Mouse (Mus musculus) limb, embryonic 12.5 days (tissue): ENCODE measurements at regions not wholly inside any gene's neighbourhood (a gene's known extent, or its start where the extent isn't known, plus 50 kb on each side); places are given as distances from the start of the nearest gene placed in this dataset.

Source experiments
- ATAC-seq: fragments of 200-750 bp; cut with Nextera tagmentation; 2 replicates; pipeline ENCODE4 v1.8.0; 2017; ENCODE audit warnings: low read depth, moderate TSS enrichment; ENCODE audit not compliant: insufficient number of reproducible peaks, insufficient read depth, low FRiP score, low TSS enrichment
- H3K27ac ChIP-seq: fragments of 300-500 bp; sonication (generic); 2 replicates; pipeline ENCODE4 v1.5.1; 2016; ENCODE audit warnings: mild to moderate bottlenecking, moderate library complexity
- H3K27me3 ChIP-seq: fragments of 300-500 bp; sonication (generic); 2 replicates; pipeline ENCODE4 v1.6.1; 2016; ENCODE audit warnings: mild to moderate bottlenecking, moderate library complexity
- H3K36me3 ChIP-seq: fragments of 300-500 bp; sonication (generic); 2 replicates; pipeline ENCODE4 v1.6.1; 2016; ENCODE audit warnings: mild to moderate bottlenecking, moderate library complexity
- H3K4me1 ChIP-seq: fragments of 300-500 bp; sonication (generic); replicated peaks from 2 replicates; pipeline ENCODE4 v1.6.1; 2016
- H3K4me2 ChIP-seq: fragments of 300-500 bp; sonication (generic); 2 replicates; pipeline ENCODE4 v1.6.1; 2016; ENCODE audit warnings: mild to moderate bottlenecking, moderate library complexity
- H3K4me3 ChIP-seq: fragments of 300-500 bp; sonication (generic); replicated peaks from 2 replicates; pipeline ENCODE4 v1.5.1; 2016; ENCODE audit warnings: mild to moderate bottlenecking
- H3K9ac ChIP-seq: fragments of 300-500 bp; sonication (generic); replicated peaks from 2 replicates; pipeline ENCODE4 v1.6.1; 2016; ENCODE audit warnings: mild to moderate bottlenecking, moderate library complexity
- H3K9me3 ChIP-seq: fragments of 300-500 bp; sonication (generic); 2 replicates; pipeline ENCODE4 v1.6.1; 2016; ENCODE audit warnings: mild to moderate bottlenecking, moderate library complexity
- WGBS: fragments of 180-500 bp; shearing (Covaris S2); methylation state at CpG from one replicate; pipeline ENCODE4 v1.1.7; 2016; 5-methylcytosine and 5-hydroxymethylcytosine counted together

GRCm38 (mm10) chr8:115871381-115871780 lies 163.8 kb upstream of the Maf start:
- 0 out of 2 replicates have a peak, but pooled peaks cover 3% of the 10 kb centered on the region for H3K27me3 ChIP-seq
- 85% methylated on average over 5 of the region's 5 CpGs for WGBS
- H3K4me3 ChIP-seq, result no peak overlapping the region
- H3K4me1 ChIP-seq, result peaks cover 33% of the 10 kb centered on the region
- H3K36me3 ChIP-seq, result no peaks in the 10 kb centered on the region
- no peak overlapping the region for H3K4me2 ChIP-seq
- no peak for ATAC-seq
- no peaks in the 10 kb centered on the region for H3K9me3 ChIP-seq
- H3K27ac ChIP-seq, result no peak overlapping the region
- no peak overlapping the region for H3K9ac ChIP-seq

DNA sequence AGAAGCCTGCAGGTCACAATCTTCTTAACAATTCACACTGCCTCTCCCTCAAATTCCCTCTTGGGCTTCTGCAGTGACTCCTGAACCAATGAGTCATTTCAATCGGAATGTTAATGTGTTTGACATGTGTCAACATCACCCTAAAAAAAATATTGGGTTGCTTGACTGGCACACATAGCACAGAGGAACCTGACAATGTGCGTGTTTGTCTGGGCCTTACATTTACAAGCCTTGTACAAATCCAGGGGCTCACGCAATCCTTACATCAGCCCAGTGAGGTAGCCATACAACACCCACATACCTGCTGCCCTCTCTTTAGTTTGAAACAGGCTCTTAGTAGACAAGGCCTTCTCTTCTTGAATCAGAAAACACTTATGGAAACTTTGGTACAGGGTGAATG lies 153.8 kb upstream of the Maf start:
- no peak for ATAC-seq
- H3K27me3 ChIP-seq, result peaks cover 5% of the 10 kb centered on the region; the same call in 1 of the 2 replicates
- H3K9me3 ChIP-seq, result no peaks in the 10 kb centered on the region
- no peak overlapping the region for H3K9ac ChIP-seq
- WGBS, result 73% methylated on average over 3 of the region's 3 CpGs
- no peaks in the 10 kb centered on the region for H3K36me3 ChIP-seq
- H3K4me2 ChIP-seq, result no peak overlapping the region
- H3K4me1 ChIP-seq, result peaks cover 11% of the 10 kb centered on the region
- no peak overlapping the region for H3K4me3 ChIP-seq
- no peak overlapping the region for H3K27ac ChIP-seq

- Histone ChIP-seq H3K4me2 (no peak overlapping the region), H3K9me3 (no peaks in the 10 kb centered on the region), H3K27me3 (peaks cover 11% of the 10 kb centered on the region), H3K4me3 (no peak overlapping the region), H3K27ac (no peak overlapping the region), H3K36me3 (no peaks in the 10 kb centered on the region), H3K4me1 (peaks cover 11% of the 10 kb centered on the region), H3K9ac (no peak overlapping the region)
- ATAC-seq, result no peak
- WGBS, result 79% methylated on average over 8 of the region's 8 CpGs
These were observed 151.8 kb upstream of the Maf start for GRCm38 (mm10) chr8:115859406-115859805.

- no peak overlapping the region for H3K4me2 ChIP-seq
- no peaks in the 10 kb centered on the region for H3K36me3 ChIP-seq
- H3K4me3 ChIP-seq, result no peak overlapping the region
- H3K9me3 ChIP-seq, result no peaks in the 10 kb centered on the region
- no peak for ATAC-seq
- H3K4me1 ChIP-seq, result no peaks in the 10 kb centered on the region
- no peak overlapping the region for H3K27ac ChIP-seq
- no peak overlapping the region for H3K9ac ChIP-seq
- H3K27me3 ChIP-seq, result peaks cover 11% of the 10 kb centered on the region
- WGBS, result 89% methylated on average over 10 of the region's 10 CpGs
These were observed 149.2 kb upstream of the Maf start for GRCm38 (mm10) chr8:115856816-115857215.

DNA sequence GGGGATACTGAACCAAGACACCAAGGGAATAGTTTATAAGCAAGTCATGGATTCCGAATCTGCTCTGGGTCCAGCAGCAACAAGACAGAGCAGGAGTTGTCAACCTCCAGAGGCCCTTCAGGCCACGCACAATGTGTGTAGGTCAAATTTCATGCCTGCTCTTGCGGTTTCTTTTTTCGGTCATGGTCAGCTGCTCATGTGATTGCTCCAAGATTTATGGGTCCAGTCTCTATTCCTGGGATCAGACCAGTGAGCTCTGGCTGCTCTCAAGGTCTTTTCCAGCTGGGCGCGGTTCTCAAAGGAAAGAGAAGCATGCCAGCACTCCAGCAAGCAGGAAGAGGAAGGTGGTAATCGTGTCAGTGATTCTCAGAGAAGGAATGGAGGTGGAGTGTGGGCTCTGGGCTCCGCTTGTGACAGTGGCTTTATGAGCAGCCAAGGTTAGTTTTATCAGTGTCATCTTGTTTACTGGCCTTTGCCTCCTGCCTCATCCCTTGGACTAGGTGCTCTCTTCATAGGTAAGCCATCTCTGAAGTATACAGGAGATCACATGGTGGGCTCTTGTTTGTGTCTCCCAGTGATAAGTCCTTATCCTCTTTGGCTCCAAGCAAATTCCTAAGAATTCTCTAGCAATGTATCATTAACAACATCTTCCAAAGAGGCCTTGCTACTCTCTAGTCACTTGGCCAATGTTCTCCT lies 148.5 kb upstream of the Maf start:
- 78% methylated on average over 8 of the region's 8 CpGs for WGBS
- Histone ChIP-seq H3K9ac (no peak overlapping the region), H3K27ac (no peak overlapping the region), H3K9me3 (no peaks in the 10 kb centered on the region), H3K4me1 (no peaks in the 10 kb centered on the region), H3K27me3 (peaks cover 11% of the 10 kb centered on the region), H3K36me3 (no peaks in the 10 kb centered on the region), H3K4me2 (no peak overlapping the region), H3K4me3 (no peak overlapping the region)
- ATAC-seq, result no peak

DNA sequence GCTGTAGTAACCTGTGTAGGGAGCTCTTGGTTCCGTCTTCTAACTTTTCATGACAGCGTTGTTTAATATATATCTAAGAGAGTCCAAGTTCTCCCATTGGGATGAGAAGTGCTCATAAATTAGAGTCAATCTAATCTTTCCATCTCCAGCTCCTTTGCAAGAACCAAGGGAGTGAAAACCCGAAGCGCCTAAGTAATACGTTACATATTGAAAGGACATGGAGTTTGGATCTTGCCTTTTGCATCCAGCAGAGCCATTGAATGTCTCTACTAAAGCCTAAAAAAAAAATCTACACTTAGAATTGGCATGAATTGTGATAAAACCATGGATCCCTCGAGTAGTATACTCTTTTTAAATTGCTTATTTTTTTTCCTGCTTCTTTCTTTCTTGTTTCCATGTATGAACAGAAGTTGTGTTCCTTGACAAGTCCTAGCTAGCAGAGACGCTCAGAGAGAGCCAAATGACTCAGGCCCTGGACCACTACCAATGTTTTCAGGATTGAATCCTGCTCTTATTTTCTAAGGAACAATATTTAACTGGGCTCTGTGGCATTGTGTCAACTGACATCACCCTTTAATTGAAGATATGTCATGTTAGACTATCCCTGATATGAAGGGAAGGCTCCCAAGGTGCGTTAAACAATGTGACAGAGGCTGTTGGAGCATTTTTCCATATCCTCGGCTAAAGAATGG lies 146.8 kb upstream of the Maf start:
- Histone ChIP-seq H3K9me3 (no peaks in the 10 kb centered on the region), H3K4me2 (no peak overlapping the region), H3K4me1 (no peaks in the 10 kb centered on the region), H3K4me3 (no peak overlapping the region), H3K9ac (no peak overlapping the region), H3K36me3 (no peaks in the 10 kb centered on the region), H3K27ac (no peak overlapping the region), H3K27me3 (peaks cover 9% of the 10 kb centered on the region)
- WGBS, result 89% methylated on average over 9 of the region's 9 CpGs
- no peak for ATAC-seq

DNA sequence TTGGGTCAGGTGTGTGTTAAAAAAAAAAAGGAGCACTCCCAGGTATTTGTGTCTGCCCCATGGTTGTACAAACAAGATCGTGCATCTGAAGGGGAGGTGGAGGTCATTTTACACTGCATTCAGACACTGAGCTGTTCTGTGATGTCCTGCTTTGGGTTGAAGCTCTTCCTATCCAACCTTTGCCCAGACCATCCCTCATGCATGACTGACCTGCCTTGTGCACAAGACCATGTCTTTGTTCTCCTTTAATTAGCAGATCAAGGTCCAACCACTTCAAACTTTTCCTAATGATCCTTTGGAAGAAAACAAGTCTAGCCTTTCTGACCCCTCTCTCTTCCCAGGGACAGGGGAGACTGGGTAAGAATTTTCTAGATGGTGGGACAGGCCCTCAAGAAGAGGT lies 143.0 kb upstream of the Maf start:
- Histone ChIP-seq H3K4me3 (no peak overlapping the region), H3K9ac (no peak overlapping the region), H3K36me3 (no peaks in the 10 kb centered on the region), H3K4me2 (no peak overlapping the region), H3K4me1 (no peaks in the 10 kb centered on the region), H3K27me3 (0 out of 2 replicates have a peak, but pooled peaks cover under 1% of the 10 kb centered on the region), H3K9me3 (no peaks in the 10 kb centered on the region), H3K27ac (no peak overlapping the region)
- ATAC-seq, result no peak
- WGBS, result 82% methylated on average over 1 of the region's 1 CpGs

DNA sequence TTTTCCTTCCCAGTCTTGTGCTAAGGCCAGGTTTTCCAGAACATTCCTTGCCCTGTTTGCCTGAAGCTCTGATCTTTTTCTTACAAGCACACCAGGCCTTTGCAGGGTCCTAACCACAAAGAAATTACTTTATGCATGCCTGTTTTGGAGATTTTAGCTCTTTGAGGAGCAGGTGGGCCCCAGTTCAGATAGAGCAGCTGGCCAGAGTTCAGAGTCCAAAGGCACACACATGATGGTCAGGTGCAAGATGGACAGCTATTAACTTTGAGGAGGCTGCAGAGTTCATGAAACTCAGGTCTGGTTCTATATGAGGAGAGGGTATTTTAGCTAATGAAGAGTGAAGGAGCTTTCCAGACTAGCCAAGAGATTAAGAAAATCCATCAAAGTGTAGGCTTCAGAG lies 125.8 kb upstream of the Maf start:
- Histone ChIP-seq H3K9me3 (no peaks in the 10 kb centered on the region), H3K4me2 (no peak overlapping the region), H3K36me3 (no peaks in the 10 kb centered on the region), H3K9ac (no peak overlapping the region), H3K27ac (no peak overlapping the region), H3K4me3 (no peak overlapping the region), H3K27me3 (no peaks in the 10 kb centered on the region), H3K4me1 (no peaks in the 10 kb centered on the region)
- no peak for ATAC-seq

- ATAC-seq, result no peak
- H3K9me3 ChIP-seq, result no peaks in the 10 kb centered on the region
- no peak overlapping the region for H3K4me3 ChIP-seq
- H3K9ac ChIP-seq, result no peak overlapping the region
- H3K4me2 ChIP-seq, result no peak overlapping the region
- H3K27me3 ChIP-seq, result no peaks in the 10 kb centered on the region
- no peaks in the 10 kb centered on the region for H3K36me3 ChIP-seq
- no peak overlapping the region for H3K27ac ChIP-seq
- 17% methylated on average over 1 of the region's 1 CpGs for WGBS
- H3K4me1 ChIP-seq, result peaks cover 2% of the 10 kb centered on the region
These were observed 124.1 kb upstream of the Maf start for GRCm38 (mm10) chr8:115831675-115832074.

GRCm38 (mm10) chr8:115830012-115830662 lies 122.5 kb upstream of the Maf start:
- no peak for ATAC-seq
- 72% methylated on average over 4 of the region's 4 CpGs for WGBS
- no peaks in the 10 kb centered on the region for H3K9me3 ChIP-seq

GRCm38 (mm10) chr8:115826516-115826915 lies 118.9 kb upstream of the Maf start:
- no peak for ATAC-seq
- Histone ChIP-seq H3K27ac (no peak overlapping the region), H3K36me3 (no peaks in the 10 kb centered on the region), H3K4me2 (no peak overlapping the region), H3K9ac (no peak overlapping the region), H3K9me3 (no peaks in the 10 kb centered on the region), H3K27me3 (no peaks in the 10 kb centered on the region), H3K4me1 (peaks cover 12% of the 10 kb centered on the region), H3K4me3 (no peak overlapping the region)
- 74% methylated on average over 3 of the region's 3 CpGs for WGBS

More at GRCm38 (mm10) chr8:115830012-115830662, 122.5 kb upstream of the Maf start:
- H3K36me3 ChIP-seq, result no peaks in the 10 kb centered on the region
- H3K4me2 ChIP-seq, result no peak overlapping the region
- H3K27ac ChIP-seq, result no peak overlapping the region
- no peaks in the 10 kb centered on the region for H3K27me3 ChIP-seq
- H3K9ac ChIP-seq, result no peak overlapping the region
- H3K4me3 ChIP-seq, result no peak overlapping the region
- H3K4me1 ChIP-seq, result peaks cover 9% of the 10 kb centered on the region
